ENCODE assay signal across 8 mouse cellular contexts in the genomic region with DNA sequence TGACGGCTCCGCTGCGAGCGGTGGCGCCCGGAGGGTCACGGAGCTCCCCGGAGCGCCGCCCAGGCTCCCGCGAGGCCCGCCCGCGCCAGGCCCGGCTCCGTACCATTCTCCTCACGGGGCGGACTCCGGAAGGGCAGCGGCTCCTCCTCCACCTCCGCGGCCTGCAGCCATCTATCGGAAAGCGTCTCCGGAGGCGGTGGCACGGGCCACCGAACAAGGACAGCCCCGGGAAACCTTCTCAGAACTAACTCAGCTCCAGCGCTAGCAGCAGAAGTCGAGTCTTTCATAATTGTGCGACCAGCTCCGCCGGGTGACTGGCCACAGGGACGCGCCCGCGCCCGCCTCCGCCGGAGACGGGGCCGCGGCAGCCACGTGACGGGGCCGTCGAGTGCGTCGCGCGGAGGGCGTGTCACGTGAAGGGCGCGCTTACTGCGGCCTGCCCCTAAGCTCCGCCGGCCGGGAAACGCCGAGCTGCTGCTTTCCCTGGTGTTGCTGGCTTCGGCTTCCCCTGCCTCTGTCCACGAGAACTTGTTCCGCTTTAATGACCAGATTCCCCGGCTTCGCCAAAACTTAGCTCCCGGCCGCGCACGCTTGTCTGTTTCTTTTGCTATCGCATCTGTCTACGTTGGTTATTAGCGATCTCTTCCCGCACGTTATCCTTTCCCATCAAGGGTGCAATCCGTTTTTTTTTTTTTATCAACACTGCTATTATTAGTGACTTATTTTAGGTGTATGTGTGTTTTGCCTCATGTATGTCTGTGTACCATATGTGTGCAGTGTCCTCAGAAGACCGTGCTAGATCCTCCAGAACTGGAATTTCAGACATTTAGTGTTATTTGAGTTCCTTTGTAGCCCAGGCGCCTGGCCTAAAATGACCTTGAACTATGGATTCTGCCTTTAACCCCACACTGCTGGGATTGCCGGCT. TPM values are rescaled to one million over a fixed set of nuclear protein-coding genes. Genes with fewer than 3 reads are reported as not detected.
DNase-seq lines count a peak whose midpoint lies in the region; ATAC-seq and TF ChIP-seq lines count a peak whose summit lies in the region.

A gene (minus strand): TSS at position 360 of the 926 bp plus-strand sequence.

- H3K4me1 ChIP-seq in cortical plate, adult 2 months (ENCODE audit: control insufficient read depth, insufficient read depth, low read length): peaks cover 4% of the 10 kb centered on the region; the same call in 1 of the 2 replicates
- H3K4me1 ChIP-seq in megakaryocyte, embryonic 14.5 days: peaks cover 42% of the 10 kb centered on the region

- H3K36me3 ChIP-seq in megakaryocyte, embryonic 14.5 days (replicated peaks; ENCODE audit: low read length): no peaks in the 10 kb centered on the region

- peak; percentile 89 for ATAC-seq in activated CD4-positive, CD25-positive, alpha-beta regulatory T cell, adult 4 months

- TF ChIP-seq CTCF in cortical plate, adult 2 months (IDR thresholded peaks at IDR 0.05; ENCODE audit: extremely low read depth, insufficient read depth, low read length): no peak

- H3K27ac ChIP-seq in cortical plate, adult 2 months (ENCODE audit: insufficient read depth, low read length): peak within 1 kb of the TSS; percentile 97

- H3K27me3 ChIP-seq in megakaryocyte, embryonic 14.5 days (replicated peaks): no peaks in the 10 kb centered on the region

- DNase-seq in gastrocnemius, adult 8-10 months (ENCODE audit: low spot score in 2 of 2): peak; percentile 88 to 93
- peak; percentile 67 for DNase-seq in hindlimb bud, embryonic 11.5 days (ENCODE audit: extremely low spot score, low read depth, low spot score)
- DNase-seq in left cerebral cortex, adult 8-10 months (ENCODE audit: low spot score in 2 of 2): peak; percentile 82 to 90
- DNase-seq in right cerebral cortex, postnatal 10 days (ENCODE audit: low spot score in 2 of 2): peak; percentile 95
- peak; percentile 84 for DNase-seq in urinary bladder, postnatal 25 days (ENCODE audit: low spot score)

- no peaks in the 10 kb centered on the region for H3K9me3 ChIP-seq in megakaryocyte, embryonic 14.5 days

- TF ChIP-seq POLR2A in cortical plate, adult 2 months (IDR thresholded peaks at IDR 0.05; ENCODE audit: extremely low read depth, insufficient read depth, low read length): peak; percentile 89

- H3K4me3 ChIP-seq in cortical plate, adult 2 months (ENCODE audit: insufficient read depth, low read length): peak within 1 kb of the TSS; percentile 63
- peak within 1 kb of the TSS; percentile 99 for H3K4me3 ChIP-seq in megakaryocyte, embryonic 14.5 days (replicated peaks)

RNA-seq across cellular contexts. Expression of the gene that starts here (rescaled TPM):
- polyA plus RNA-seq in activated CD4-positive, CD25-positive, alpha-beta regulatory T cell, adult 4 months (2017; shearing (Covaris generic)): 10 to 100 TPM; 49.8 to 55.8 TPM
- polyA plus RNA-seq in cortical plate, adult 2 months (2012; rRNA removed): 27.9 and 30.7 TPM in 2 replicates
- 10 to 100 TPM; 21.0 to 26.4 (median 25.5) TPM for total RNA-seq in gastrocnemius, adult 8-10 months (2022)
- total RNA-seq in left cerebral cortex, adult 8-10 months (2022): 10 to 100 TPM; 34.5 to 41.1 (median 37.3) TPM
- 0.63 and 1.3 TPM in 2 replicates for polyA plus RNA-seq in megakaryocyte, embryonic 14.5 days (2012; ENCODE audit: insufficient read depth, low replicate concordance)

Comparison
In these comparisons a context has a peak if more than half of its experiments do, and no peak if none do; other contexts are left out.
1. Peak in every context shown above with its lines: DNase-seq, ATAC-seq, H3K4me3 ChIP-seq and H3K27ac ChIP-seq.
2. RNA of the gene that starts here (polyA plus RNA-seq): 49.8 to 55.8 TPM in activated CD4-positive, CD25-positive, alpha-beta regulatory T cell, adult 4 months and 27.9 to 30.7 TPM in cortical plate, adult 2 months; 0.63 to 1.3 TPM in megakaryocyte, embryonic 14.5 days; every median in the first group is over 10 times any median in the second.